Mouse (Mus musculus): ENCODE data around the gene Ccdc86. TPM values are rescaled to one million over a fixed set of nuclear protein-coding genes. Genes with fewer than 3 reads are reported as not detected.

Gene Ccdc86
- total RNA-seq, 1 experiment, result 25.7 TPM

- Histone ChIP-seq H3K36me3 (ENCODE audit: control insufficient read depth, insufficient read depth, low read length, poor library complexity, severe bottlenecking) (peaks cover 44% of the 10 kb centered on the region), H3K4me3 (ENCODE audit: insufficient read depth in 1 of 2, low read depth in 1 of 2, low read length in 2 of 2, poor library complexity in 1 of 2, severe bottlenecking in 1 of 2) (no peak overlapping the region), H3K9me3 (ENCODE audit: control insufficient read depth, insufficient read depth, low read depth, low read length) (no peaks in the 10 kb centered on the region), H3K27ac (ENCODE audit: insufficient read depth, low read depth, low read length, poor library complexity, severe bottlenecking) (no peak overlapping the region), H3K9ac (ENCODE audit: insufficient read depth, low read depth, low read length, poor library complexity, severe bottlenecking) (no peak overlapping the region), H3K4me1 (ENCODE audit: control insufficient read depth in 2 of 2, insufficient read depth in 2 of 2, low read length in 2 of 2, poor library complexity in 1 of 2) (peaks cover 9 to 22% of the 10 kb centered on the region in 2 experiments; a peak in 3 of 4 replicates)
- DNase-seq (ENCODE audit: low read depth, low spot score), result no peak
- TF ChIP-seq ZC3H11A (IDR thresholded peaks at IDR 0.05; ENCODE audit: borderline replicate concordance, low read depth, low read length) (no peak), CHD2 (IDR thresholded peaks at IDR 0.05; ENCODE audit: low read depth, low read length) (no peak), ZNF384 (IDR thresholded peaks at IDR 0.05; ENCODE audit: low read depth, low read length) (no peak), MAFK (IDR thresholded peaks at IDR 0.05; ENCODE audit: insufficient read depth, low read depth, low read length) (no peak), HCFC1 (IDR thresholded peaks at IDR 0.05; ENCODE audit: borderline replicate concordance, insufficient read depth, low read length) (no peak)
- in situ Hi-C loops (cut with MboI; ENCODE audit: low sequenced_read_pairs in 2 of 2, unreplicated experiment in 2 of 2), result no loop called here
Measured at GRCm38 (mm10) chr19:10943955-10944354, 5.1 kb downstream of the Ccdc86 start.

DNA sequence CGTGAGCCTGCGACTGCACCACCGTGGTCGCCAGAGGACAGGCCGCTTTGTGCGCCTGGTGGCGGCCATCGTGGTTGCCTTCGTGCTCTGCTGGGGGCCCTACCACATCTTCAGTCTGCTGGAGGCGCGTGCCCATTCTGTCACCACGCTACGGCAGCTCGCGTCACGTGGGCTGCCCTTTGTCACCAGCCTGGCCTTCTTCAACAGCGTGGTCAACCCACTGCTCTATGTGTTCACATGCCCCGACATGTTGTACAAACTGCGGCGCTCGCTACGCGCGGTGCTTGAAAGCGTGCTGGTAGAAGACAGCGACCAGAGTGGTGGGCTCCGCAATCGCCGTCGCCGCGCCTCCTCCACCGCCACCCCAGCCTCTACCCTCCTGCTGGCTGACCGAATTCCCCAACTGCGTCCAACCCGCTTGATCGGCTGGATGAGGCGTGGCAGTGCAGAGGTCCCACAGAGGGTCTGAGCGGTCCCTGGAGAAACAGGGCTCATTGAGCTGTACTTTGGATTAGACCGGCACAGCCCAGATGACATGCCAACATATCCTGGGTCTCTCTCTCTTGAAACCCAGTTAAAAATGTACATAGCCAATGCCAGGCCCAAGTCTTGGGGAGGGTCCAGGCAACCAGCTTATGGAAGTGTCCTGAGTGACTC is 8.1 kb downstream of the Ccdc86 start:
- H3K4me3 ChIP-seq (ENCODE audit: insufficient read depth in 1 of 2, low read depth in 1 of 2, low read length in 2 of 2, poor library complexity in 1 of 2, severe bottlenecking in 1 of 2), result peak overlapping the region; percentile 47 to 59
- peaks cover 2 to 10% of the 10 kb centered on the region in 2 experiments; a peak in 2 of 4 replicates for H3K4me1 ChIP-seq (ENCODE audit: control insufficient read depth in 2 of 2, insufficient read depth in 2 of 2, low read length in 2 of 2, poor library complexity in 1 of 2)
- DNase-seq (ENCODE audit: low read depth, low spot score), result no peak
- in situ Hi-C loops (cut with MboI; ENCODE audit: low sequenced_read_pairs in 2 of 2, unreplicated experiment in 2 of 2), result no loop called here
- no peaks in the 10 kb centered on the region for H3K9me3 ChIP-seq (ENCODE audit: control insufficient read depth, insufficient read depth, low read depth, low read length)
- peak overlapping the region; percentile 3; the same call in 1 of the 2 replicates for H3K27ac ChIP-seq (ENCODE audit: insufficient read depth, low read depth, low read length, poor library complexity, severe bottlenecking)
- TF ChIP-seq CHD2 (IDR thresholded peaks at IDR 0.05; ENCODE audit: low read depth, low read length) (0 out of 2 replicates have a peak, but pooled peaks have one; percentile 30), HCFC1 (IDR thresholded peaks at IDR 0.05; ENCODE audit: borderline replicate concordance, insufficient read depth, low read length) (no peak)
- peaks cover 35% of the 10 kb centered on the region for H3K36me3 ChIP-seq (ENCODE audit: control insufficient read depth, insufficient read depth, low read length, poor library complexity, severe bottlenecking)
- H3K9ac ChIP-seq (ENCODE audit: insufficient read depth, low read depth, low read length, poor library complexity, severe bottlenecking), result peak overlapping the region; percentile 67

- in situ Hi-C loops (cut with MboI; ENCODE audit: low sequenced_read_pairs in 2 of 2, unreplicated experiment in 2 of 2), result no loop called here
- DNase-seq (ENCODE audit: low read depth, low spot score), result peak; percentile 62
- Histone ChIP-seq H3K4me3 (ENCODE audit: insufficient read depth in 1 of 2, low read depth in 1 of 2, low read length in 2 of 2, poor library complexity in 1 of 2, severe bottlenecking in 1 of 2) (peak overlapping the region; percentile 48 to 59), H3K36me3 (ENCODE audit: control insufficient read depth, insufficient read depth, low read length, poor library complexity, severe bottlenecking) (peaks cover 35% of the 10 kb centered on the region), H3K4me1 (ENCODE audit: control insufficient read depth in 2 of 2, insufficient read depth in 2 of 2, low read length in 2 of 2, poor library complexity in 1 of 2) (peaks cover 2 to 10% of the 10 kb centered on the region in 2 experiments; a peak in 2 of 4 replicates), H3K9me3 (ENCODE audit: control insufficient read depth, insufficient read depth, low read depth, low read length) (no peaks in the 10 kb centered on the region), H3K9ac (ENCODE audit: insufficient read depth, low read depth, low read length, poor library complexity, severe bottlenecking) (peak overlapping the region; percentile 67), H3K27ac (ENCODE audit: insufficient read depth, low read depth, low read length, poor library complexity, severe bottlenecking) (peak overlapping the region; percentile 3; the same call in 1 of the 2 replicates)
- TF ChIP-seq ZNF384 (IDR thresholded peaks at IDR 0.05; ENCODE audit: low read depth, low read length) (no peak), ZC3H11A (IDR thresholded peaks at IDR 0.05; ENCODE audit: borderline replicate concordance, low read depth, low read length) (no peak), HCFC1 (IDR thresholded peaks at IDR 0.05; ENCODE audit: borderline replicate concordance, insufficient read depth, low read length) (no peak), CHD2 (IDR thresholded peaks at IDR 0.05; ENCODE audit: low read depth, low read length) (no peak), MAFK (IDR thresholded peaks at IDR 0.05; ENCODE audit: insufficient read depth, low read depth, low read length) (no peak)
Measured at GRCm38 (mm10) chr19:10940097-10940800, 8.8 kb downstream of the Ccdc86 start.

GRCm38 (mm10) chr19:10938771-10939170 is 10.3 kb downstream of the Ccdc86 start:
- Histone ChIP-seq H3K36me3 (ENCODE audit: control insufficient read depth, insufficient read depth, low read length, poor library complexity, severe bottlenecking) (peaks cover 21% of the 10 kb centered on the region), H3K4me1 (ENCODE audit: control insufficient read depth in 2 of 2, insufficient read depth in 2 of 2, low read length in 2 of 2, poor library complexity in 1 of 2) (peaks cover 2 to 10% of the 10 kb centered on the region in 2 experiments; a peak in 2 of 4 replicates), H3K9ac (ENCODE audit: insufficient read depth, low read depth, low read length, poor library complexity, severe bottlenecking) (no peak overlapping the region), H3K9me3 (ENCODE audit: control insufficient read depth, insufficient read depth, low read depth, low read length) (no peaks in the 10 kb centered on the region), H3K27ac (ENCODE audit: insufficient read depth, low read depth, low read length, poor library complexity, severe bottlenecking) (no peak overlapping the region), H3K4me3 (ENCODE audit: insufficient read depth in 1 of 2, low read depth in 1 of 2, low read length in 2 of 2, poor library complexity in 1 of 2, severe bottlenecking in 1 of 2) (no peak overlapping the region)
- no peak for TF ChIP-seq MAFK (IDR thresholded peaks at IDR 0.05; ENCODE audit: insufficient read depth, low read depth, low read length)
- TF ChIP-seq ZNF384 (IDR thresholded peaks at IDR 0.05; ENCODE audit: low read depth, low read length), result no peak
- no peak for TF ChIP-seq CHD2 (IDR thresholded peaks at IDR 0.05; ENCODE audit: low read depth, low read length)
- TF ChIP-seq ZC3H11A (IDR thresholded peaks at IDR 0.05; ENCODE audit: borderline replicate concordance, low read depth, low read length), result no peak
- no peak for TF ChIP-seq HCFC1 (IDR thresholded peaks at IDR 0.05; ENCODE audit: borderline replicate concordance, insufficient read depth, low read length)
- DNase-seq (ENCODE audit: low read depth, low spot score), result no peak
- in situ Hi-C loops (cut with MboI; ENCODE audit: low sequenced_read_pairs in 2 of 2, unreplicated experiment in 2 of 2), result no loop called here

Measured in ES-E14 (cell line).